Mouse (Mus musculus): ENCODE measurements around the gene Aco1. TPM values are rescaled to one million over a fixed set of nuclear protein-coding genes. Genes with fewer than 3 reads are reported as not detected.

The Aco1 gene
- polyA plus RNA-seq, 1 experiment from 2014 or later: 65.4 TPM

DNA sequence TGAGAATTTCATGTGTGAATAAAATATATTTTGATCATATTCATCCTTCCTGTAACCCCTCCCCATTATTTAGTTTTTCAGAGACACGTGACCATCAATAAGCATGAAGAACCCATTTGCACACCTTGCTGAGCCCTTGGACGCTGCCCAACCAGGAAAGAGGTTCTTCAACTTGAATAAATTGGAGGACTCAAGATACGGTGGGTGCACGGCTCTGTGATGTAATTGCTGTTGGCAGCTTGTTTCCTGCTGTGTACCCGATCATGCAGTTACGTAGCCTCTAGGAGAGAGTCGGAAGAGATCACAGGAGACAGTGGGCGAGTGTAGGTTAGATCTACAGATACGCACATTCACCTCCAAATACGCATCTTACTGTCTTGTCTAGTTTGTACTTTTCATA, 20.8 kb downstream of the Aco1 start:
- WGBS: 92% methylated on average over 10 of the region's 10 CpGs
- Histone ChIP-seq H3K36me3 (ENCODE audit: control insufficient read depth, insufficient read depth, low read length) (no peaks in the 10 kb centered on the region), H3K27ac (ENCODE audit: low read depth, low read length) (no peak overlapping the region), H3K4me3 (ENCODE audit: low read depth, low read length) (no peak overlapping the region), H3K27me3 (ENCODE audit: control insufficient read depth, insufficient read depth, low read length) (no peaks in the 10 kb centered on the region), H3K4me2 (ENCODE audit: low read depth) (no peak overlapping the region), H3K4me1 (ENCODE audit: control insufficient read depth, insufficient read depth, low read length) (no peaks in the 10 kb centered on the region), H3K9ac (ENCODE audit: low read length) (no peak overlapping the region), H3K9me3 (ENCODE audit: control insufficient read depth, low read length) (no peaks in the 10 kb centered on the region)
- no peak for ATAC-seq (ENCODE audit: insufficient read depth, low FRiP score, low TSS enrichment)
- no peak for DNase-seq (ENCODE audit: low spot score)

DNA sequence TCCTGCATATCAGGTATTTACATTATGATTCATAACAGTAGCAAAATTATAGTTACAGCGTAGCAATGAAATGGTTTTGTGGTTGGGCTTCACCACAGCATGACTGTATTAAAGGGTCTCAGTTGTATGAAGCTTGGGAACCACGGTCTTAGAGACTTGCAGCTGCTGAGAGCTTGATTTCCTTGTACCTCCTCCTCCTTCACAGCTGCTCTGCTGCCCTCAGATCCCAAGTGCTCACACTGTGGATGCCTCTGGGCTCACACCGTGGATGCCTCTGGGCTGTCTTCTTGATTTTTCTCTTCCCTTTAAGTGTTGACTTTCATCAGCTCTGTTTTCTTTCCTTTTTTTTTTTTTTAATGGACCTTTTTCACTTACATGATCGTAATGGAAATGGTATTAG, 28.6 kb downstream of the Aco1 start:
- Histone ChIP-seq H3K9ac (ENCODE audit: low read length) (no peak overlapping the region), H3K9me3 (ENCODE audit: control insufficient read depth, low read length) (no peaks in the 10 kb centered on the region), H3K27me3 (ENCODE audit: control insufficient read depth, insufficient read depth, low read length) (no peaks in the 10 kb centered on the region), H3K27ac (ENCODE audit: low read depth, low read length) (no peak overlapping the region), H3K4me3 (ENCODE audit: low read depth, low read length) (no peak overlapping the region), H3K4me2 (ENCODE audit: low read depth) (no peak overlapping the region), H3K36me3 (ENCODE audit: control insufficient read depth, insufficient read depth, low read length) (no peaks in the 10 kb centered on the region; the same call in 1 of the 2 replicates), H3K4me1 (ENCODE audit: control insufficient read depth, insufficient read depth, low read length) (no peaks in the 10 kb centered on the region)
- DNase-seq (ENCODE audit: low spot score) (no peak), ATAC-seq (ENCODE audit: insufficient read depth, low FRiP score, low TSS enrichment) (no peak)
- WGBS: 89% methylated on average over 4 of the region's 4 CpGs

GRCm38 (mm10) chr4:40172336-40172735, 29.5 kb downstream of the Aco1 start:
- Histone ChIP-seq H3K36me3 (ENCODE audit: control insufficient read depth, insufficient read depth, low read length) (no peaks in the 10 kb centered on the region; the same call in 1 of the 2 replicates), H3K4me1 (ENCODE audit: control insufficient read depth, insufficient read depth, low read length) (no peaks in the 10 kb centered on the region), H3K9ac (ENCODE audit: low read length) (no peak overlapping the region), H3K27me3 (ENCODE audit: control insufficient read depth, insufficient read depth, low read length) (no peaks in the 10 kb centered on the region), H3K4me2 (ENCODE audit: low read depth) (no peak overlapping the region), H3K4me3 (ENCODE audit: low read depth, low read length) (no peak overlapping the region), H3K27ac (ENCODE audit: low read depth, low read length) (no peak overlapping the region), H3K9me3 (ENCODE audit: control insufficient read depth, low read length) (no peaks in the 10 kb centered on the region)
- DNase-seq (ENCODE audit: low spot score) (no peak), ATAC-seq (ENCODE audit: insufficient read depth, low FRiP score, low TSS enrichment) (no peak)
- WGBS: 87% methylated on average over 2 of the region's 2 CpGs

- Histone ChIP-seq H3K9ac (ENCODE audit: low read length) (no peak overlapping the region), H3K27ac (ENCODE audit: low read depth, low read length) (no peak overlapping the region), H3K9me3 (ENCODE audit: control insufficient read depth, low read length) (no peaks in the 10 kb centered on the region), H3K36me3 (ENCODE audit: control insufficient read depth, insufficient read depth, low read length) (no peaks in the 10 kb centered on the region; the same call in 1 of the 2 replicates), H3K4me1 (ENCODE audit: control insufficient read depth, insufficient read depth, low read length) (no peaks in the 10 kb centered on the region), H3K27me3 (ENCODE audit: control insufficient read depth, insufficient read depth, low read length) (no peaks in the 10 kb centered on the region), H3K4me2 (ENCODE audit: low read depth) (no peak overlapping the region), H3K4me3 (ENCODE audit: low read depth, low read length) (no peak overlapping the region)
- 75% methylated on average over 4 of the region's 4 CpGs for WGBS
- ATAC-seq (ENCODE audit: insufficient read depth, low FRiP score, low TSS enrichment) (no peak), DNase-seq (ENCODE audit: low spot score) (no peak)
Measured at GRCm38 (mm10) chr4:40174321-40174720, 31.4 kb downstream of the Aco1 start.

GRCm38 (mm10) chr4:40178584-40178983, 35.7 kb downstream of the Aco1 start:
- DNase-seq (ENCODE audit: low spot score) (no peak), ATAC-seq (ENCODE audit: insufficient read depth, low FRiP score, low TSS enrichment) (no peak)
- no peaks in the 10 kb centered on the region for H3K9me3 ChIP-seq (ENCODE audit: control insufficient read depth, low read length)
- H3K27me3 ChIP-seq (ENCODE audit: control insufficient read depth, insufficient read depth, low read length): no peaks in the 10 kb centered on the region
- H3K4me3 ChIP-seq (ENCODE audit: low read depth, low read length): no peak overlapping the region
- H3K4me1 ChIP-seq (ENCODE audit: control insufficient read depth, insufficient read depth, low read length): no peaks in the 10 kb centered on the region
- no peak overlapping the region for H3K27ac ChIP-seq (ENCODE audit: low read depth, low read length)
- no peaks in the 10 kb centered on the region; the same call in 1 of the 2 replicates for H3K36me3 ChIP-seq (ENCODE audit: control insufficient read depth, insufficient read depth, low read length)
- H3K9ac ChIP-seq (ENCODE audit: low read length): no peak overlapping the region
- H3K4me2 ChIP-seq (ENCODE audit: low read depth): no peak overlapping the region
- WGBS: 95% methylated on average over 17 of the region's 17 CpGs

DNA sequence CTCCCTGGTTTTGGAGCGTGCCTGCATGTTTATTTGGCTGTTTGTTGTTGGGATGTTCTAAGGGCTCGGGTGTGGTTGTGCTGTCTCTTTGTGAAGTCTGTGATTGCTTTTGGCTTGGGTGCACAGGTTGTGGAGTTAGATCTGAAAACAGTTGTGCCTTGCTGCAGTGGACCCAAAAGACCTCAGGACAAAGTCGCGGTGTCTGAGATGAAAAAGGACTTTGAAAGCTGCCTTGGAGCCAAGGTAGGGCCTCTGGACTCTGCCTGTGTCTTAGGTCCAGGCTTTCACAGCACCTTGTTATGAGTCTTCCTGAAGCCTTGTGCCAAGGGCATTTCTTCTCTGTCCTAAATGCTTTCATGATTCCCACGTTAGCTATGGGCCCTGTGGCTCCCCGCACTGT, 37.2 kb downstream of the Aco1 start:
- no peaks in the 10 kb centered on the region; the same call in 1 of the 2 replicates for H3K36me3 ChIP-seq (ENCODE audit: control insufficient read depth, insufficient read depth, low read length)
- ATAC-seq (ENCODE audit: insufficient read depth, low FRiP score, low TSS enrichment) (no peak), DNase-seq (ENCODE audit: low spot score) (no peak)
- H3K4me1 ChIP-seq (ENCODE audit: control insufficient read depth, insufficient read depth, low read length): no peaks in the 10 kb centered on the region
- H3K27ac ChIP-seq (ENCODE audit: low read depth, low read length): no peak overlapping the region
- no peaks in the 10 kb centered on the region for H3K27me3 ChIP-seq (ENCODE audit: control insufficient read depth, insufficient read depth, low read length)
- 95% methylated on average over 6 of the region's 6 CpGs for WGBS
- no peak overlapping the region for H3K4me3 ChIP-seq (ENCODE audit: low read depth, low read length)
- no peak overlapping the region for H3K4me2 ChIP-seq (ENCODE audit: low read depth)
- H3K9me3 ChIP-seq (ENCODE audit: control insufficient read depth, low read length): no peaks in the 10 kb centered on the region
- H3K9ac ChIP-seq (ENCODE audit: low read length): no peak overlapping the region

DNA sequence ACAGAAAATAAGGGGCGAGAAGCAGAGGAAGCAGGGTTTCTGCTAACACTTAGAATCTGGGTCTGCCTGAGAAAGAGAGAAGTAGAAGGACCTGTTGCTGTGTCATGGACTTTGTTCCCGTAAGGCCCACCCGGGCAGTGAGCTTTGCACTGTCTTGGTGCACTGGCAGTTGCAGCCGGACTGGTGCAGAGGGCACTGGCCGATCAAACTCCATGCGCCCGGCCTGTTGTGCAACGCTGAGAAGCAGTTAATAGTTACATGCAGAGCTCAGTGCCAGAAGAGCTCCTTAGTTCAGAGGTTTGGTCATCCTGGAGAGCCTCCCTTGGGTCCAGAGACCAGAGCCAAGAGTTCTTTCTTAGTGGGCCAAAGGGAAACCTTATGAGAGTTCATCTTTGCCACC, 38.8 kb downstream of the Aco1 start:
- H3K27ac ChIP-seq (ENCODE audit: low read depth, low read length): no peak overlapping the region
- H3K27me3 ChIP-seq (ENCODE audit: control insufficient read depth, insufficient read depth, low read length): no peaks in the 10 kb centered on the region
- H3K9ac ChIP-seq (ENCODE audit: low read length): no peak overlapping the region
- no peaks in the 10 kb centered on the region for H3K36me3 ChIP-seq (ENCODE audit: control insufficient read depth, insufficient read depth, low read length)
- DNase-seq (ENCODE audit: low spot score): no peak
- H3K9me3 ChIP-seq (ENCODE audit: control insufficient read depth, low read length): no peaks in the 10 kb centered on the region
- no peak overlapping the region for H3K4me3 ChIP-seq (ENCODE audit: low read depth, low read length)
- H3K4me1 ChIP-seq (ENCODE audit: control insufficient read depth, insufficient read depth, low read length): no peaks in the 10 kb centered on the region
- 92% methylated on average over 8 of the region's 8 CpGs for WGBS
- no peak overlapping the region for H3K4me2 ChIP-seq (ENCODE audit: low read depth)
- ATAC-seq (ENCODE audit: insufficient read depth, low FRiP score, low TSS enrichment): no peak

DNA sequence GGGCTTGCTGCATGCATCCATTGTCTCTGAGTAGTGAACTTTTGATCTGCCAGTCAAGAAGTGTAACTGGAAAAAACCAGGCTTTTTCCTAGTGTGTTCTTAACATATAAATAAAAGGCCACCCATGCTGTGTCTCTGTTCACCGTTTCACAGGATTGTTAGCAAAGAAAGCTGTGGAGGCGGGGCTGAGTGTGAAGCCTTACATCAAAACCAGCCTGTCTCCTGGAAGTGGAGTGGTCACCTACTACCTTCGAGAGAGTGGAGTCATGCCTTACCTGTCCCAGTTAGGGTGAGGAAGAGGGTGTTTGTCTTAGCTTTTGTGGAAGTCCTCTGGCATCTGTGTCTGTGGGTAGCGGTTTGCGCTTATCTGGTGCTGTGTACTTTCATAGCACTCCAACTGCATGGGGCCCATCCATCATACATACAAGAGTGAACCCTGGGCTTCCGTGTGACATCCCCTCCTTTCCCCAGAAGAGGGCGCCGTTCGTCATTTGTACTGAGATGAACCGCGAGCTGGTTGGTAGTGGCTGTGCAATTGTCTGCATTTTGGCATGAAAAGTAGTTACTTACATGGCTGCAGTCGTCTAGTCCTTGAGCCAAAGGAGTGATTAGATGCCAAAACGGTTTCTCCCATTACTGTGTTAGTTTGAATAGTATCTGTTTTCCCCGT, 39.9 kb downstream of the Aco1 start:
- Histone ChIP-seq H3K36me3 (ENCODE audit: control insufficient read depth, insufficient read depth, low read length) (no peaks in the 10 kb centered on the region), H3K4me2 (ENCODE audit: low read depth) (no peak overlapping the region), H3K9ac (ENCODE audit: low read length) (no peak overlapping the region), H3K9me3 (ENCODE audit: control insufficient read depth, low read length) (no peaks in the 10 kb centered on the region), H3K27ac (ENCODE audit: low read depth, low read length) (no peak overlapping the region), H3K4me3 (ENCODE audit: low read depth, low read length) (no peak overlapping the region), H3K27me3 (ENCODE audit: control insufficient read depth, insufficient read depth, low read length) (no peaks in the 10 kb centered on the region), H3K4me1 (ENCODE audit: control insufficient read depth, insufficient read depth, low read length) (no peaks in the 10 kb centered on the region)
- DNase-seq (ENCODE audit: low spot score) (peak; percentile 67), ATAC-seq (ENCODE audit: insufficient read depth, low FRiP score, low TSS enrichment) (no peak)
- WGBS: 51% methylated on average over 14 of the region's 14 CpGs

GRCm38 (mm10) chr4:40183781-40184180, 40.9 kb downstream of the Aco1 start:
- Histone ChIP-seq H3K9ac (ENCODE audit: low read length) (no peak overlapping the region), H3K27ac (ENCODE audit: low read depth, low read length) (no peak overlapping the region), H3K9me3 (ENCODE audit: control insufficient read depth, low read length) (no peaks in the 10 kb centered on the region), H3K36me3 (ENCODE audit: control insufficient read depth, insufficient read depth, low read length) (no peaks in the 10 kb centered on the region), H3K27me3 (ENCODE audit: control insufficient read depth, insufficient read depth, low read length) (no peaks in the 10 kb centered on the region), H3K4me3 (ENCODE audit: low read depth, low read length) (no peak overlapping the region), H3K4me1 (ENCODE audit: control insufficient read depth, insufficient read depth, low read length) (no peaks in the 10 kb centered on the region), H3K4me2 (ENCODE audit: low read depth) (no peak overlapping the region)
- DNase-seq (ENCODE audit: low spot score) (no peak), ATAC-seq (ENCODE audit: insufficient read depth, low FRiP score, low TSS enrichment) (no peak)
- WGBS: 94% methylated on average over 6 of the region's 6 CpGs

All from neural tube, embryonic 11.5 days (tissue).